Mouse (Mus musculus) v-Abl transformed pro-B cells (cell line): ENCODE data around the gene Slc22a12.

ENCODE experiments used
- in situ Hi-C, 2 experiments: fragments of 400-800 bp; cut with MboI; formaldehyde crosslinking; loops; one replicate each; pipeline ENCODE4 v1.15.1; 2025; ENCODE audit not compliant: unreplicated experiment in 2 of 2

Slc22a12 gene

GRCm38 (mm10) chr19:6521630-6522029 is 21.2 kb downstream of the Slc22a12 start:
- in situ Hi-C loops = no loop called here

- in situ Hi-C loops = no loop called here
These were observed 23.3 kb downstream of the Slc22a12 start for GRCm38 (mm10) chr19:6519483-6519882.

- in situ Hi-C loops = no loop called here
These were observed 24.2 kb downstream of the Slc22a12 start for GRCm38 (mm10) chr19:6518601-6519000.

GRCm38 (mm10) chr19:6516153-6516552 is 26.7 kb downstream of the Slc22a12 start:
- in situ Hi-C loops = no loop called here

GRCm38 (mm10) chr19:6515448-6515847 is 27.4 kb downstream of the Slc22a12 start:
- in situ Hi-C loops = no loop called here

GRCm38 (mm10) chr19:6514940-6515339 is 27.9 kb downstream of the Slc22a12 start:
- in situ Hi-C loops = no loop called here

- in situ Hi-C loops = no loop called here
These were observed 29.3 kb downstream of the Slc22a12 start for GRCm38 (mm10) chr19:6513389-6514139.

GRCm38 (mm10) chr19:6510546-6510945 is 32.3 kb downstream of the Slc22a12 start:
- in situ Hi-C loops = no loop called here

- in situ Hi-C loops = loop anchor here in 1 of 2 experiments (5.0 kb wide), 1 partner anchor 32 kb away; the partner anchor contains the start of gene Slc22a12
These were observed 33.0 kb downstream of the Slc22a12 start for GRCm38 (mm10) chr19:6509881-6510280.

- in situ Hi-C loops = loop anchor here in 1 of 2 experiments (5.0 kb wide), 1 partner anchor 35 kb away; the partner anchor contains the start of gene Slc22a12
These were observed 35.4 kb downstream of the Slc22a12 start for GRCm38 (mm10) chr19:6507393-6507792.

GRCm38 (mm10) chr19:6504656-6505045 is 38.2 kb downstream of the Slc22a12 start:
- in situ Hi-C loops = loop anchor here (5.0 kb wide), 1 partner anchor 38 kb away; the partner anchor contains the start of gene Slc22a12 (in 2 of the 2)

- in situ Hi-C loops = loop anchor here in 1 of 2 experiments (5.0 kb wide), 1 partner anchor 38 kb away; the partner anchor contains the start of gene Slc22a12
These were observed 38.7 kb downstream of the Slc22a12 start for GRCm38 (mm10) chr19:6503926-6504655.

- in situ Hi-C loops = loop anchor here in 1 of 2 experiments (5.0 kb wide), 1 partner anchor 40 kb away; the partner anchor contains the start of gene Slc22a12
These were observed 40.1 kb downstream of the Slc22a12 start for GRCm38 (mm10) chr19:6502543-6503319.

GRCm38 (mm10) chr19:6502035-6502541 is 40.7 kb downstream of the Slc22a12 start:
- in situ Hi-C loops = loop anchor here in 1 of 2 experiments (5.0 kb wide), 1 partner anchor 40 kb away; the partner anchor contains the start of gene Slc22a12

- in situ Hi-C loops = loop anchor here in 1 of 2 experiments (5.0 kb wide), 1 partner anchor 42 kb away; the partner anchor contains the start of gene Slc22a12
These were observed 42.2 kb downstream of the Slc22a12 start for GRCm38 (mm10) chr19:6500636-6501025.

GRCm38 (mm10) chr19:6499860-6500635 is 42.8 kb downstream of the Slc22a12 start:
- in situ Hi-C loops = loop anchor here (5.0 to 10.0 kb wide), 2 partner anchors 42 to 435 kb away; partner anchors contain the start of genes Kcnk4 (in 1 of the 2) and Slc22a12 (in 1 of the 2)

GRCm38 (mm10) chr19:6498350-6499131 is 44.3 kb downstream of the Slc22a12 start:
- in situ Hi-C loops = loop anchor here in 1 of 2 experiments (10.0 kb wide), 1 partner anchor 436 kb away; the partner anchor contains the start of gene Kcnk4

GRCm38 (mm10) chr19:6497803-6498202 is 45.0 kb downstream of the Slc22a12 start:
- in situ Hi-C loops = loop anchor here in 1 of 2 experiments (10.0 kb wide), 1 partner anchor 437 kb away; the partner anchor contains the start of gene Kcnk4
